15 mouse cellular contexts compared by ENCODE assay signal in genomic region chr6:134579506-134579905, GRCm38 (mm10).
"Had no signal": no experiment of that assay in that cellular context is flagged by ENCODE, and none has a peak within 500 bp of the region (broad histone marks: within the 10 kb centered on the region; RNA-seq: fewer than 3 reads in every experiment).

No protein-coding gene starts in this region.

- DNase-seq: lung, adult 18-20 months; lung, postnatal 14 days; lung, postnatal 36 days; right cerebral cortex, postnatal 14 days; thymus, adult 2 months; thymus, postnatal 25 days; thymus, postnatal 4 days had no signal

- H3K27ac ChIP-seq: lung, embryonic 15.5 days; macrophage; midbrain, embryonic 13.5 days; midbrain, embryonic 15.5 days; neural tube, embryonic 12.5 days; stomach, embryonic 15.5 days; stomach, postnatal 0 days had no signal

- H3K4me1 ChIP-seq: midbrain, embryonic 13.5 days; midbrain, embryonic 15.5 days; neural tube, embryonic 12.5 days; stomach, embryonic 15.5 days had no signal

- H3K4me3 ChIP-seq: lung, embryonic 15.5 days; megakaryocyte, embryonic 14.5 days; midbrain, embryonic 13.5 days; midbrain, embryonic 15.5 days; neural tube, embryonic 12.5 days; stomach, embryonic 15.5 days had no signal

- H3K27me3 ChIP-seq: lung, embryonic 15.5 days; neural tube, embryonic 12.5 days; stomach, embryonic 15.5 days had no signal

- H3K36me3 ChIP-seq: lung, embryonic 15.5 days; midbrain, embryonic 13.5 days; midbrain, embryonic 15.5 days; neural tube, embryonic 12.5 days; stomach, embryonic 15.5 days had no signal
